Mouse (Mus musculus): ENCODE results near the gene Zcchc3. TPM values are rescaled to one million over a fixed set of nuclear protein-coding genes. Genes with fewer than 3 reads are reported as not detected.

The Zcchc3 gene
- polyA plus RNA-seq, 1 experiment from 2014 or later, result 14.8 TPM

DNA sequence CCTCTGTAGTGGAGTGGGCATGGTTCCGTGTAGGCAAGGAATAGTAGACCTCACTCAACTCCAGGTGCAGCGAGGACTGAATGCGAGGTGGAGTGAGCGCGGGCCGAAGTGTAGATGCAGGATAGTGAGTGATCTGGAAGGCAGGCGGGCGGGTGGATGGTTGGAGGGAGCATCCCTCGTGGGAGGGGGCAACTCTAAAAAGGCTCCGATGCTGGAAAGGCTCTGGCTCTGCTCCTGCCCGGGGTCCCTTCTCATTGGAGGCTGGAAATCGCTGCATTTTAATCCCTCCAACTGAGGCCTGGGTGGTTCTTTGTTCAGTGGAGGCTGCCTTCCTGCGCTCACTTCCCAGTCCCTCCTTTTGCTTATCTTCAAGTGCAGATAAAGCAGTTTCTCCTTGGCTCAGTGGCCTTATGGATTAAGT is 15.7 kb downstream of the Zcchc3 start:
- Histone ChIP-seq H3K4me3 (ENCODE audit: low read depth, low read length) (peak overlapping the region; percentile 82), H3K36me3 (ENCODE audit: control insufficient read depth, insufficient read depth, low read length) (no peaks in the 10 kb centered on the region), H3K4me2 (replicated peaks; ENCODE audit: low read depth) (peak overlapping the region; percentile 88), H3K9me3 (ENCODE audit: control insufficient read depth, low read length) (no peaks in the 10 kb centered on the region), H3K4me1 (replicated peaks; ENCODE audit: control insufficient read depth, insufficient read depth) (no peaks in the 10 kb centered on the region), H3K27me3 (ENCODE audit: control insufficient read depth, insufficient read depth, low read length) (no peaks in the 10 kb centered on the region), H3K9ac (ENCODE audit: low read length) (peak overlapping the region; percentile 41), H3K27ac (replicated peaks) (peak overlapping the region; percentile 86)
- WGBS, result 2% methylated on average over 13 of the region's 13 CpGs
- TF ChIP-seq CTCF (IDR thresholded peaks at IDR 0.05; ENCODE audit: low read depth) (no peak), EP300 (optimal IDR thresholded peaks at IDR 0.05) (no peak)
- no peak for ATAC-seq (ENCODE audit: low FRiP score, low TSS enrichment)
- no peak for DNase-seq (ENCODE audit: low spot score)

DNA sequence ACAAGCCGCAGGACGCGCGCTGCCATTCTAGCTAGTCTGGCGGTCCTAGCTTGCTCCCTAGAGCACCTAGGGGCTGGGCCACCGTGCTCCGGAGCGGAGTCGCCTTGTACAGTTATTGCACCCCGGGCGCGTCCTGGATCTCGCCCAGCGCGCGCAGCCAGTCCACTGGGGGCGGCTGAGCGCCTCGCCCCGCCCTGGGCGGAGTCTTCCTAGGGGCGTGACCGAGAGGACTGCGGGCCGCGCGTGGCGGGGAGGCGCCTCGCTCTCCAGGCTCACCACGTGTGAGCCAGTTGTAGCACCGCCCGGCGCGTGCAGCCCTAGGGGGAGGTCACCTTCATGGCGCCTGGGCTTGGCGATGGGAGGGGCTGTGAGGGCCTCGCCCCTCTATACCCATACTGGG is 16.1 kb downstream of the Zcchc3 start:
- H3K4me1 ChIP-seq (replicated peaks; ENCODE audit: control insufficient read depth, insufficient read depth), result no peaks in the 10 kb centered on the region; the same call in 1 of the 2 replicates
- H3K36me3 ChIP-seq (ENCODE audit: control insufficient read depth, insufficient read depth, low read length), result no peaks in the 10 kb centered on the region
- WGBS, result under 1% methylated on average over 38 of the region's 38 CpGs
- no peaks in the 10 kb centered on the region for H3K9me3 ChIP-seq (ENCODE audit: control insufficient read depth, low read length)
- DNase-seq (ENCODE audit: low spot score), result peak; percentile 98
- peak overlapping the region; percentile 88 for H3K4me2 ChIP-seq (replicated peaks; ENCODE audit: low read depth)
- TF ChIP-seq EP300 (optimal IDR thresholded peaks at IDR 0.05) (no peak), CTCF (IDR thresholded peaks at IDR 0.05; ENCODE audit: low read depth) (peak; percentile 47)
- H3K27ac ChIP-seq (replicated peaks), result peak overlapping the region; percentile 98
- H3K27me3 ChIP-seq (ENCODE audit: control insufficient read depth, insufficient read depth, low read length), result no peaks in the 10 kb centered on the region
- peak overlapping the region; percentile 86 for H3K9ac ChIP-seq (ENCODE audit: low read length)
- peak overlapping the region; percentile 82 for H3K4me3 ChIP-seq (ENCODE audit: low read depth, low read length)
- peak; percentile 89 for ATAC-seq (ENCODE audit: low FRiP score, low TSS enrichment)

DNA sequence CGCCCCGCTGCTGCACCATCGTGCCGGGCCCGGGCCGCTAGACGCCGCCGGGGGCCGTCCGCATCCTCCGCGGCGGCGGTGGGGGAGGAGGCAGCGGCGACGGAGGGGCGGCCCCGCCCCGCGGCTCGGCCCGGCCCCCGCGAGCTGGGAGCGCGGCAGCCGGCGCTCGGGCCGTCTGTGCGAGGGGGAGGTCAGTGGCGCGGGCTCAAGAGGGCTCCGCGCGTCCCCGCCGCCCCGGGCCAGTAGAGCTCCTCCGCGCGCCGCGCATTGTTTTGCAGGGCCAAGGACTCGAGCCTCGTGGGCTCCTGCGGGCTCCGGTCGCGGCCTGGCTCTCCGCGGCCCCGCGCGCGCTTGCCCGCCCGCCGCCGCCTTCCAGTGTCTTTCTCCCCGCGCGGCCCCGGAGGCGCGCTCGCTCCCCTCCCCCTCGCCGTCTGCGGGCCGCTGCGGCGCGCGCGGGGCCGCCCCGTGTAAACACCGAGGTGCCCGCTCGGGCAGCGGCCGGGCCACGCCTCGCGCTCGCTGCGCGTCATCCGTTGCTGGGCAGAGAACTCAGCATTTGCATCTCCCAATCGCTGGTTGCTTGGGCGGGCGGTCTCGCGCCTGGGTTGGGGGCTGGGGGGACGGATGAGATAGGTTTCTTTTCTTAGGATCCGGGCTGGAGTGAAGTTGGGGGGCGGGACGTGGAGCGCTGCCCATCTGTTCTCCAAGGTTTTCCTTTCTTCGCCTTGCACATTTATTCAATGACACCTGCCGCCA is 17.0 kb downstream of the Zcchc3 start, which contains the start of gene Sox12:
Gene Sox12, minus strand, starts transcription at position 384 of the 756 bp plus-strand sequence.
- ATAC-seq (ENCODE audit: low FRiP score, low TSS enrichment), result peak; percentile 64
- WGBS, result under 1% methylated on average over 61 of the region's 104 CpGs
- no peaks in the 10 kb centered on the region; the same call in 1 of the 2 replicates for H3K4me1 ChIP-seq (replicated peaks; ENCODE audit: control insufficient read depth, insufficient read depth)
- H3K36me3 ChIP-seq (ENCODE audit: control insufficient read depth, insufficient read depth, low read length), result no peaks in the 10 kb centered on the region
- peak; percentile 98 for DNase-seq (ENCODE audit: low spot score)
- peak within 1 kb of the TSS; percentile 82 for H3K4me3 ChIP-seq (ENCODE audit: low read depth, low read length)
- peak within 1 kb of the TSS; percentile 86 for H3K9ac ChIP-seq (ENCODE audit: low read length)
- H3K27ac ChIP-seq (replicated peaks), result peak within 1 kb of the TSS; percentile 98
- TF ChIP-seq EP300 (optimal IDR thresholded peaks at IDR 0.05) (no peak), CTCF (IDR thresholded peaks at IDR 0.05; ENCODE audit: low read depth) (no peak)
- peak within 1 kb of the TSS; percentile 88 for H3K4me2 ChIP-seq (replicated peaks; ENCODE audit: low read depth)
- H3K27me3 ChIP-seq (ENCODE audit: control insufficient read depth, insufficient read depth, low read length), result no peaks in the 10 kb centered on the region
- no peaks in the 10 kb centered on the region for H3K9me3 ChIP-seq (ENCODE audit: control insufficient read depth, low read length)

DNA sequence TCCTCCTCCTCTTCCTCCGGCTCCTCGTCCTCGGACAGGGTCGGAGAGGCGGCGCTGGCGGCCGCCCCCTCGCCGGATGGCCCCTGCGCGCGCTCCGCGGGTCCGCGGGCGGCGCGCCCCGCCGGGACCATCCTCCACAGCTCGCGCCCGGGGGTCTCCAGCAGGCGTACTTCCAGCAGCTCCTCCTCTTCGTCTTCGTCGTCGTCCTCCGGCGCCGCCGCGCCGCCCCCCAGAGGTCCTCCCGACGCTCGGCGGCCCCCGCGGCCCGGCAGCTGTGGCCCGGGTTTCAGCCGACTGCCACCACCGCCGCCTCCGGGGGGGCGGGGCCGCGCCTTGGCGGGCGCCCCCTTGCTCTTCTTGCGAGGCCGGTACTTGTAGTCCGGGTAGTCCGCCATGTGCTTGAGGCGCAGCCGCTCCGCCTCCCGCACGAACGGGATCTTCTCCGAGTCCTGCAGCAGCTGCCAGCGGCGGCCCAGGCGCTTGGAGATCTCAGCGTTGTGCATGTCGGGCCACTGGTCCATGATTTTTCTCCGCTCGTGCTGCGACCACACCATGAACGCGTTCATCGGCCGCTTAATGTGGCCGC is 17.7 kb downstream of the Zcchc3 start:
- H3K4me1 ChIP-seq (replicated peaks; ENCODE audit: control insufficient read depth, insufficient read depth), result no peaks in the 10 kb centered on the region; the same call in 1 of the 2 replicates
- peak overlapping the region; percentile 98 for H3K27ac ChIP-seq (replicated peaks)
- no peak for TF ChIP-seq EP300 (optimal IDR thresholded peaks at IDR 0.05)
- TF ChIP-seq CTCF (IDR thresholded peaks at IDR 0.05; ENCODE audit: low read depth), result peak; percentile 53
- H3K4me2 ChIP-seq (replicated peaks; ENCODE audit: low read depth), result peak overlapping the region; percentile 88
- no peaks in the 10 kb centered on the region for H3K9me3 ChIP-seq (ENCODE audit: control insufficient read depth, low read length)
- ATAC-seq (ENCODE audit: low FRiP score, low TSS enrichment), result peak; percentile 25
- H3K4me3 ChIP-seq (ENCODE audit: low read depth, low read length), result peak overlapping the region; percentile 82
- H3K9ac ChIP-seq (ENCODE audit: low read length), result peak overlapping the region; percentile 86
- no peaks in the 10 kb centered on the region for H3K36me3 ChIP-seq (ENCODE audit: control insufficient read depth, insufficient read depth, low read length)
- no peaks in the 10 kb centered on the region for H3K27me3 ChIP-seq (ENCODE audit: control insufficient read depth, insufficient read depth, low read length)
- peak; percentile 85 for DNase-seq (ENCODE audit: low spot score)
- WGBS, result under 1% methylated on average over 68 of the region's 77 CpGs

DNA sequence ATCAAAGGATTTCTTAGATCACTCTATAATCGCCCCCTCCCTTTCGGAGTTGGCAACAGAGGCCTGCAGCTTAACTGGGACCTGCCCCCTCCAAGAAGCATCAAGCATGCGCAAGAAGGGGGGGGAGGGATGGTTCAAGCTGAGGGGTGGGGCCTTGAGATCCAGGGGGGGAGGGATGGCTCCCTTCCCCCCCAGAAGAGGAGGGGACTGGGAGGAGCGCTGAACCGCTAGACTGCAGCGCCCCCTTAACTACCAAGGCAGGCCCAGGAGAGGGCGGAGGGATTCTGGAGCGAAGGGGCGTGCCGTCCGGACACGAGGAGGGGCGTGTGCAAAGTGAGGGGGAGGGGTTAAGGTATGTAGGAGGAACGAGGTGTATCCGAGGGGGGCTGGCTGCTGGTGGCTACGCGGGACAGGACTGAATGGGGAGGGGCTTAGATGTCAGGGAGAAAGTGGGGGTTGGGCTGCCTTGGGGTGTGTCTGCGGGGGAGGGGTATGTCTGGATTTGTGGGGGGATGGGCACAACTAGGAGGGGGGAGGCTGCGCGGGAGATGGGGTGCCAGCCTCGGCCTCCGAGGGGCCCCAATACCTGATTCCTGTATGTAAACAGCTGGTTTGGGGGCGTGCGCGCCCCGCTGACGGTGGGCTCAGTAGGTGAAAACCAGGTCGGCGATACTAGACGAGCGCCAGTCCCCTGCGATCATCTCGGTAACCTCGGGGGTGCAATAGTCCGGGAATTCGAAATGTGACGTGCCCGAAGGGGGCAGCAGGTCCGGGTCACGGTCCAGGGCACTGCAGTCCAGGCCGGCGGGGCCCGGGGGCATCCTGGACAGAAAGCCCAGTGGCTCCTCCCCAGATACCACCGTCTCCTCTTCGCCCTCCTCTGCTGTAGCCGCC is 18.5 kb downstream of the Zcchc3 start:
- TF ChIP-seq CTCF (IDR thresholded peaks at IDR 0.05; ENCODE audit: low read depth) (peak; percentile 78), EP300 (optimal IDR thresholded peaks at IDR 0.05) (no peak)
- ATAC-seq (ENCODE audit: low FRiP score, low TSS enrichment), result peak; percentile 68
- WGBS, result under 1% methylated on average over 36 of the region's 46 CpGs

More for the DNA sequence above, 18.5 kb downstream of the Zcchc3 start:
- Histone ChIP-seq H3K27ac (replicated peaks) (peak overlapping the region; percentile 98), H3K36me3 (ENCODE audit: control insufficient read depth, insufficient read depth, low read length) (no peaks in the 10 kb centered on the region), H3K4me3 (ENCODE audit: low read depth, low read length) (peak overlapping the region; percentile 82), H3K9me3 (ENCODE audit: control insufficient read depth, low read length) (no peaks in the 10 kb centered on the region), H3K27me3 (ENCODE audit: control insufficient read depth, insufficient read depth, low read length) (no peaks in the 10 kb centered on the region), H3K4me2 (replicated peaks; ENCODE audit: low read depth) (peak overlapping the region; percentile 88), H3K4me1 (replicated peaks; ENCODE audit: control insufficient read depth, insufficient read depth) (no peaks in the 10 kb centered on the region; the same call in 1 of the 2 replicates), H3K9ac (ENCODE audit: low read length) (peak overlapping the region; percentile 86)
- DNase-seq (ENCODE audit: low spot score), result peak; percentile 93

All from stomach, postnatal 0 days (tissue).